Mouse (Mus musculus): Measurements from ENCODE around the gene Was.
A peak's percentile ranks its signal among the peaks of the same experiment; 100 is the strongest.
"Not testable (repeated sequence)": the region's sequence is repeated elsewhere in the genome, so short reads cannot be mapped to it uniquely, and the experiment has no call there.

The Was gene

DNA sequence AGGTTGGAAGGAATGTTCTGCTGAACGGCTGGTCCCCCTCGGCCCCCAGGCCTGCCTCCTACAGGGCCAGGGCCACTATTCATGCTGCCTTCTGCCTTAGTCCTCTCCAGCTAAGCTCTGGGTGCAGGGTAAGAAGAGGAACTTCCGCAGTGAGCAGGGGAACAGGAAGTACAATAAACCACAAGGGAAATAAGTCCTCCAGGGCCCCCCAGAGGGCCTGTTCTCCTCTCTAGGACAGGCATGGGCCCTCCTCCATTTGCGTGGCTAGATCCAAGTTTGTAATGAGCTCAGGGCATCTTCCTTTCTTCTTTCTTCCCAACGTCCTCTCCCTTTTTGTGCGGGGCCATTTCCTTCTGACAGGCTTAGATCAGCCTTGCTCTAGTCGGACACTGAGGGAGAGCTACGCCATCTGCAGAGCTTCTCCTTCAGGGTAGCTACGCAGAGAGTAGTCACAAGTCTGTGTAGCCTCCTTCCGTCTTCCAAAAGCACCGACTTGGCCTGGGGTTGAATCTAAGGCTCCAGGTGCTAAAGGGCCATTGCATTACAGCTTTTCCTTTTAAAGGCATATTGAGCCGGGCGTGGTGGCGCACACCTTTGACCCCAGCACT, at the start of gene Was:
Gene Was, minus strand, starts transcription at position 153 of the 608 bp plus-strand sequence.
- DNase-seq (ENCODE audit: low read depth) = no peak

GRCm38 (mm10) chrX:8139480-8139879, 49.2 kb upstream of the Was start:
- no peak for DNase-seq (ENCODE audit: low read depth)

- no peak for DNase-seq (ENCODE audit: low read depth)
These were observed 45.6 kb upstream of the Was start for GRCm38 (mm10) chrX:8135886-8136285.

DNA sequence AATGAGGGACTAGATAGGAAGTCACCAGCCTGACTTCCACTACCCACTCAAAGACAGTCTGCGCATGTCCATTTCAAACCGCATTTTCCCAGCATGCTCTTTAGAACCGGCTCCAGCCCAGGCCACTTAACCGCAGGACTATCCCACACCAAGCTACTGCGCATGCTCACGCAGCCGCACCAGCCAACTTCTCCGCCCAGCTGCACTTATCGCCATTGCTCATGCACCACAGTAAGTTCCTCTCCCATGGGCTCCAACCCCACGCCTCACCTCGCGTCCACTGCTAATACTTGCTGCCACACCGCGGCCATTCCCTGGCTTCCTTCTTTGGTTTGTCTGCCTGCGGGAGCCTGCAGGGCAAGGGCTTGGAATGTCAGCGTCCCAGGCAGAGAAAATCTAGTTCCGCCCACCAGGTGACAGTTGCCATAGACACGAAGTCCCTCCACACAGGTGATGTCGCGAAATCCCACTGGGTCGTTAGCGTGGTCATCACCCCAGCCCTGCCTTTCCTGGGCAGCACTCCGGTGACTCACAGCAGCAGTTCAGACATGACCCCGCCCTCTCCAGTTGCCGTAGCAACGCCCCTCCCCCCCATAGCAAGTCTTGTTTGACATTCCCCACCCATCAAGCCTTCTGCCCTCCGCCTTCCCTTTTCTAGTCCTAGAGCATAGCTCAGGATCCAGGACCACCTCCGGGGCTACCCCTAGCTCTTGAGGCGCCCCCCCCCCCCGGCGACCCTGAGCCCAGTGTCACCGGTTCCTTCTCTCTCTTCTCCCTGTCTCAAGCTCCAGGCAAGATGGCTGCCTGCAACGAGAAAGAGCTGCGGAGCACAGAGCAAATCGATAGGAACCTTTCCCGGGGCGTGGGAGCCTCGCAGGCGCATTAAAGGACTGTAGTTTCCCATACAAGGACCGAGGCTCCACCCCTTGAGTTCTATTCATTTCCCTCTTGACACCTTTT, 42.0 kb upstream of the Was start, which contains the start of gene Wdr13:
Gene Wdr13, minus strand, starts transcription at position 876 of the 960 bp plus-strand sequence.
- DNase-seq (ENCODE audit: low read depth) = peak; percentile 84

GRCm38 (mm10) chrX:8131393-8131792, 41.1 kb upstream of the Was start:
- no peak for DNase-seq (ENCODE audit: low read depth)

DNA sequence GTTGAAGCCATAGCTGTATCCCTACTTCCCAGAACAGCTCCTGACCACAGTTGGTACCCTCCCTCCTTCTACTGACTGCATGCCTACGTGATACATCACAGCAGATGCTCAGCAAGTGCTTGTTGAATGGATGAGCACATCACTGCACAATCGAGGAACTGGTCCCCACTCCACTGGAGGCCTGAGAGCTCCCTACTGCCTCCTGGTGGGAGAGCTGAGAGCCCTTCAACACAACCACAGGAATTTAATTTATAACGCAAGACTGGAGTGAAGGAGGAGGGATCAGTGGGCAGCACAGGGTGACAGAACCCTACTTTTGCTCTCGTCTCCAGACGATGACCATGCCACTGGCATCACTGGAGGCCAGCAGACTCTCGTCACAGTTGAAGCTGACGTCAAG, 34.9 kb upstream of the Was start:
- DNase-seq (ENCODE audit: low read depth) = no peak

DNA sequence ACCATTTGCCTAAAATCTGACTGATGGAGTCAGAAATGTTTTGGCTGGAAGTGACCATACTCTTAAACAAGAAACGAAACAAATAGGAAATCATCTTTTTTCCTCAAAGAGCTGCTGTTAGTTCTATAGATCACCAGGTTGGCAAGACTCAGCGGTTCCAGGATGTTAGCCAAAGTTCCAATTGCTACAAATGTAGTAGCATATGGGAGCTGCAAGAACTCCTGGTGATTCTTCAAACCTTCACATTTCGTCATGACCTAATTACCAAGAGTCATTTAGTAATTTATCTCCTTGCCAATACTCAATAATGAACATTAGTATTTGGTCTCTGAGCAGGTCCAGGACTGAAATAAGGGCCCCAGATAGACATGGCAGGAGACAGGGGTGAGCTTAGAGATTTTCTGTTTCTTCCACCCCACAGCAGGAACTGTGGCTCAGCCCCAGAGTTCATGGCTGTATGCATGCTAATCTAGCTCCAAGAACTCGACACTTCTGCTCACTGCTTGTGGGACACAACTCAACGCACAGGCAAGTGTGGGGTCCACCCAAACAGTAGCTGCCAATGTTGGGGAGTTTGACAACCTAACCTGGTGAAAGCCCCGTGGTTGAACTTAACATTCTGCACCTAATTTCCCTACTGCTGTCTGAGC, 33.6 kb upstream of the Was start:
- no peak for DNase-seq (ENCODE audit: low read depth)

GRCm38 (mm10) chrX:8117264-8117663, 27.0 kb upstream of the Was start:
- DNase-seq (ENCODE audit: low read depth) = no peak

DNA sequence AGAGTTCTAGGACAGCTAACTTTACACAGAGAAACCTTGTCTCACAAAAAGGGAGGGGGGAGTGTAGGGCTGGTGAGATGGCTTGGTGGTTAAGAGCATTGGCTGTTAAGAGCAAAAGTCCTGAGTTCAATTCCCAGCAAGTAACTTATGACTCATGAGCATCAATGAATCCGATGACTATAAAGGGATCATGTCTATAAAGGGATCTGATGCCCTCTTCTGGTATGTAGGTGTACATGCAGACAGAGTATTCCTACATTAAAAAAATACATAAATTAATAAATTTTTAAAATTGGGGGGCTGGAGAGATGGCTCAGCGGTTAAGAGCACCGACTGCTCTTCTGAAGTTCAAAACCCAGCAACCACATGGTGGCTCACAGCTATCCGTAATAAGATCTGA, 25.0 kb upstream of the Was start:
- DNase-seq (ENCODE audit: low read depth) = no peak

DNA sequence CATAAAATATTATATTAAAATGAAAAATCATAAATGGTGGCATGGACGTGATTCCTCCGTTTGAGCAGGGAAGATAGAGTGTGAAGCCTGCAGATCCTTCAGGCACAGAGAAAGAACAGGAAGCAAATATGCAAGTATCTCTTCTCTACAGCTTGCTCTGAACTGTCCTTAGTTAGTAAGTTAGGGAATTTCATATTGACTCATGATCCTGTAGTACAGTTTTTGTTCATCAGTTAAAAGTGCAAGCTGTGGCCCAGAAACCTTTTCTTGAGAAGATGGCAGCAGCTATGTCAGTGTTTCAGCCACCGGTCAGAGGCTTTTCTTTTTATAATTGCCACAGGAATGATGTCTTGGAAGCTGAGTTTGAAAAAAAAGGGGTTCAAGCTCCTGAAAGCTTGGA, 14.7 kb upstream of the Was start:
- DNase-seq (ENCODE audit: low read depth) = no peak

DNA sequence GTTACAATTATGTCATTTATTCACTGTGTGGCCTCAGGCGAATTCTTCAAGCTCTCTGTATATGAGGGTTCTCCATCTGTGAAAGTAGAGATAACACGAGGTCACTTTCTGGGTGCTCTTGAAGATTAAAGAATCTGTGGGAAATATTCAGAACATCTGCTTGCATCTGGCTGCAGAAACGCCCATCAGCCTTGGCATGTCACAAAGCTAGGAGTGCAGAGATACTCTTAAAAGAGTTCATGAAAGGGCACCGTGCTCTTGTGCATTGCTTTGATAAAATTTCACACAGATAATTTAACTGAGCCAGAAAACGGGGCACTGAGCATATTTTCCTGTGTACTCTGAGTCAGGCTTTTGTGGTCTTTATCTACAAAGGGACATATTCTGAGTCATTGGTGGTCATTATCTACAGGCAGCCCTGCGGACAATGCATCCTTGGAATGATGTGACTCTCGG, 11.9 kb upstream of the Was start:
- DNase-seq (ENCODE audit: low read depth) = no peak

- no peak for DNase-seq (ENCODE audit: low read depth)
These were observed 10.7 kb upstream of the Was start for GRCm38 (mm10) chrX:8101017-8101416.

DNA sequence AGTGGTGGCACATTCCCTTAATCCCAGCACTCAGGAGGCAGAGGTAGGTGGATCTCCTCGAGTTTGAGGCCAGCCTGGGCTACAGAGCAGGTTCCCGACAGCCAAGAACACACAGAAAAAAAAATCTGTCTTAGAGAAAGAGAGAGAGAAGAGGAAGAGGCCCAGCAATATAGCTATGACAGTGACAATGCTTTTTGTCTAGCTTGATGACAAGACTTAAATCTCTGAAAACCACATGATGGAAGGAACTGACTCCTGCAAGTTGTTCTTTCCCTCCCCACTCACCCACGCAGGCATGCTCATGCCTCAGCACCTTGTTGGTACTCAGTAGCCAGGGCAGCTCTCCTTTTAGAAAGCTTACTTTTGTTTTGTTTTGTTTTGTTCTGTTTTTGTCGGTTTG, 9.1 kb upstream of the Was start:
- no peak for DNase-seq (ENCODE audit: low read depth)

- peak; percentile 92 for DNase-seq (ENCODE audit: low read depth)
These were observed 6.5 kb upstream of the Was start for GRCm38 (mm10) chrX:8096787-8097242.

GRCm38 (mm10) chrX:8096068-8096786, 5.9 kb upstream of the Was start:
- not testable (repeated sequence) for DNase-seq (ENCODE audit: low read depth)

DNA sequence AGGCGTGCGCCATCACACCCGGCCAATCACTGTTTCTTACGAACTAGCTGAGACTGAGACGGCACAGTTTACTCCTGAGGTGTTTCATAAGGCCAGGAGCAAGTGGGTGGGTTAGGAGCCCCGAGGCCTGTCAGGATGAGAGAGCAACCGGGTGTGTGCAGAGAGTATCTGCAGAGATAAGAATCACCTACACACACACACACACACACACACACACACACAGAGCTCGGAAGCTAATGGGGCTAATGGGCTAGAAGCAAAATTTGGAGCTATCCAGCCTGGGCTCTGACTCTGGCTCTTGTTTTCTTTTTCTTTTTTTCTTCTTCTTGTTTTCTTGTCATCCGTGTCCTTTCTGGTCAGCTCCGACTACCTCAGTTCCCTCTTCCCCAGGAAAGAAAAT, 5.2 kb upstream of the Was start:
- DNase-seq (ENCODE audit: low read depth) = no peak

- not testable (repeated sequence) for DNase-seq (ENCODE audit: low read depth)
These were observed 653 bp upstream of the Was start for GRCm38 (mm10) chrX:8090954-8091347.

DNA sequence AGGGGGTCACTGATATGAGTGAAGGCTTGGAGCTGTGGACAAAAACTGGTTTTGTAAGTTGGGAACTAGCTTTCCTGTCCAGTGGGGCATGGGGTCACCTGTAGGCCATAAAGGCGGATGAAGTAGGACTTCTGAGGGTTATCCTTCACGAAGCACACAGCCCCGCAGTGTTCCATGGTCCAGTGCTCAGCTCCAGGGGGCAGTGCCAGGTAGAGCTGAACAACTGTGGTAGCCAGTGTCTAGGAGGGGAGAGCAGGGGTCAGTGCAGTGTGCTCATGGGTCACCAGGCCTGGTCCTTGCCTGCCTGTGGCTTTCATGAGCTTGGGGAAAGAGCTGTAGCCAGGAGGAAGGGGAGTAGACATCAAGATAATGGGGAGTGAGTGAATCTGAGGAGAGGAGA, 552 bp downstream of the Was start:
- no peak for DNase-seq (ENCODE audit: low read depth)

DNA sequence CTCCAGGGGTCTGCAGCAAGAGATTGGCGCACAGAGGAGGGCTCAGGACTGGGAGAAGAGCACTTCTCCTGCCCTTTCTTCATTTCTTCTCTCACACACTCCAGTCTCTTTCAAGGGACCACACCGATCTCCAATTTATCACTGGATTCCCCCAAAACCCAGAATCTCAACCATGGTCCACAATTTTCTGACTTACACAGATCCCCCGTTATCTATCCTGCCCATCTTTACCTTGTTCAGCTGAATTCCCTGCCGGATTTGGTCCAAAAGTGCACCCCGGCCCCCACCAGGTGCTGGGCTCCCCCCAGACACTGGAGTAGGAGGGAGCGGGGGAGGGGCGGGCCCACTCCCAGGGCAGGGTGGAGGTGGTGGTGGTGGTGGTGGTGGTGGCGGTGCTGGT, 4.7 kb downstream of the Was start:
- DNase-seq (ENCODE audit: low read depth) = no peak

- DNase-seq (ENCODE audit: low read depth) = no peak
These were observed 5.5 kb downstream of the Was start for GRCm38 (mm10) chrX:8084771-8085259.

DNA sequence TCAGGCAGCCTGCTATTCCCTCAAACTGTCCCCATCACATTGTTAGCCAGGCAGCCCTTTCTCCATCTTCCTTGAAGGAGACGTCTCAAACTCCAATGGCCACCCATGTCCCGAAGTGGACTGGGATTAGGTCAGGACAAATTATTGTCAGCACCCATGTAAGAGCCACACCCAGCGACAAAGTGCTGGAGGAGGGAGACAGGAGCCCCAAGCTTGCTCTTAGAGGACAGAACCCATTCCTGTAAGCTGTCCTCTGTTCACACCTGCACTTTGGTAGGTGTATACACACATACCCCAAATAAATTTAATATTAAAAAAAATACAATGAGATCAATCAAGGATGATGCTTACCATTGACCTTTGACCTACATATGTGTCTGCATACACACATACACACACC, 15.2 kb downstream of the Was start:
- DNase-seq (ENCODE audit: low read depth) = no peak
